Mouse (Mus musculus): ENCODE measurements at regions not wholly inside any gene's neighbourhood (a gene's known extent, or its start where the extent isn't known, plus 50 kb on each side); places are given as distances from the start of the nearest gene placed in this dataset.

DNA sequence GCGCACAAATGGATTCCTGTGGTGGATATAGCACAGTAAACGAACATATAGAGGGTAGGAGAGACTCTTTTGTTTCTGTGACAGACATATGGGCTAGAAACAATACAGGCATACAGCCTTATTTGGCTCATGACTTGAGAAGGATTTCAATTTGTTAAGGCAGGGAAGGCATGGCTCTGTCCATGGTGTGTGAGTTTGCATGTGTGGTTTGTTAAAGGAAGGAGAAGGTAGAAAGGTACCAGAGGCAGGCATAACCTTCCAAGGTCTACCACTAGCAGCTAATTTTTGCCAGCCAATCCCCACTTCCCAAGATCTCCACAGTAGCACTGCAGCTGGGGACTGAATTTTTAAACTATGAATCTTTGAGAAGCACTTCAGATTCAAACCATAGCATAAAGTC lies 176.5 kb upstream of the Klf4 start:
- TF ChIP-seq CTCF (IDR thresholded peaks at IDR 0.05; ENCODE audit: extremely low read depth, insufficient read depth, low read length) = no peak
- no peak for TF ChIP-seq POLR2A (IDR thresholded peaks at IDR 0.05; ENCODE audit: extremely low read depth, insufficient read depth, low read length)
